Mouse (Mus musculus): ENCODE results near the gene Etv2. TPM values are rescaled to one million over a fixed set of nuclear protein-coding genes. Genes with fewer than 3 reads are reported as not detected.

Gene Etv2
- polyA plus RNA-seq, 1 experiment from 2014 or later, result not detected

GRCm38 (mm10) chr7:30586455-30587020 is 49.1 kb downstream of the Etv2 start:
- ATAC-seq (ENCODE audit: insufficient number of reproducible peaks, low FRiP score, low TSS enrichment, low read depth), result no peak
- WGBS, result 90% methylated on average over 28 of the region's 28 CpGs
- H3K27me3 ChIP-seq, result no peaks in the 10 kb centered on the region
- peak overlapping the region; percentile 85 for H3K4me2 ChIP-seq (replicated peaks)
- H3K9ac ChIP-seq, result peak overlapping the region; percentile 1; the same call in 1 of the 2 replicates
- no peak overlapping the region for H3K27ac ChIP-seq (replicated peaks)
- H3K36me3 ChIP-seq, result peaks cover 54% of the 10 kb centered on the region
- peaks cover 25% of the 10 kb centered on the region for H3K4me1 ChIP-seq
- H3K9me3 ChIP-seq (replicated peaks), result no peaks in the 10 kb centered on the region
- H3K4me3 ChIP-seq (replicated peaks), result peak overlapping the region; percentile 92; the same call in 1 of the 2 replicates

- no peak overlapping the region for H3K4me2 ChIP-seq (replicated peaks)
- H3K27me3 ChIP-seq, result no peaks in the 10 kb centered on the region
- no peak overlapping the region for H3K9ac ChIP-seq
- no peaks in the 10 kb centered on the region for H3K9me3 ChIP-seq (replicated peaks)
- H3K4me3 ChIP-seq (replicated peaks), result no peak overlapping the region
- peaks cover 66% of the 10 kb centered on the region for H3K36me3 ChIP-seq
- H3K4me1 ChIP-seq, result peaks cover 22% of the 10 kb centered on the region
- H3K27ac ChIP-seq (replicated peaks), result no peak overlapping the region
- ATAC-seq (ENCODE audit: insufficient number of reproducible peaks, low FRiP score, low TSS enrichment, low read depth), result no peak
- 95% methylated on average over 7 of the region's 7 CpGs for WGBS
Observed at GRCm38 (mm10) chr7:30585170-30585569, 50.5 kb downstream of the Etv2 start.

GRCm38 (mm10) chr7:30584339-30584738 is 51.3 kb downstream of the Etv2 start:
- H3K9ac ChIP-seq, result no peak overlapping the region
- WGBS, result 94% methylated on average over 10 of the region's 10 CpGs
- H3K9me3 ChIP-seq (replicated peaks), result no peaks in the 10 kb centered on the region

More at GRCm38 (mm10) chr7:30584339-30584738, 51.3 kb downstream of the Etv2 start:
- H3K27ac ChIP-seq (replicated peaks), result no peak overlapping the region
- no peak for ATAC-seq (ENCODE audit: insufficient number of reproducible peaks, low FRiP score, low TSS enrichment, low read depth)
- H3K27me3 ChIP-seq, result no peaks in the 10 kb centered on the region
- H3K4me1 ChIP-seq, result peaks cover 16% of the 10 kb centered on the region
- H3K36me3 ChIP-seq, result peaks cover 74% of the 10 kb centered on the region
- H3K4me3 ChIP-seq (replicated peaks), result no peak overlapping the region
- no peak overlapping the region for H3K4me2 ChIP-seq (replicated peaks)

Small RNA genes lying within 50 kb of the gene (microRNA-seq; reads per million reads assigned to microRNA genes)
- not detected for gene Mir3569 (ENCODE audit: borderline number of aligned reads)

Other genes with a start within 250 kb of the Etv2 start
- gene Tyrobp, start 222.1 kb downstream of the Etv2 start, polyA plus RNA-seq (2015; fragmentation: Nextera tagmentation; extraction: Ambion mirVana), result 95.4 and 103 TPM in 2 replicates
- gene Hcst, start 216.0 kb downstream of the Etv2 start, polyA plus RNA-seq (2015; fragmentation: Nextera tagmentation; extraction: Ambion mirVana), result 2.2 and 2.4 TPM in 2 replicates
- gene Nfkbid, start 214.1 kb downstream of the Etv2 start, polyA plus RNA-seq (2015; fragmentation: Nextera tagmentation; extraction: Ambion mirVana), result 1.7 and 1.8 TPM in 2 replicates
- 52.0 and 61.3 TPM in 2 replicates for gene Aplp1, start 190.3 kb downstream of the Etv2 start, polyA plus RNA-seq (2015; fragmentation: Nextera tagmentation; extraction: Ambion mirVana)
- 1.1 and 1.3 TPM in 2 replicates for gene Kirrel2, start 178.2 kb downstream of the Etv2 start, polyA plus RNA-seq (2015; fragmentation: Nextera tagmentation; extraction: Ambion mirVana)
- 0.17 TPM in 2 replicates for gene Nphs1, start 177.5 kb downstream of the Etv2 start, polyA plus RNA-seq (2015; fragmentation: Nextera tagmentation; extraction: Ambion mirVana)
- not detected in 2 replicates for gene Prodh2, start 142.2 kb downstream of the Etv2 start, polyA plus RNA-seq (2015; fragmentation: Nextera tagmentation; extraction: Ambion mirVana)
- gene Arhgap33, start 100.8 kb downstream of the Etv2 start, polyA plus RNA-seq (2015; fragmentation: Nextera tagmentation; extraction: Ambion mirVana), result 12.2 and 16.2 TPM in 2 replicates
- 19.9 and 22.2 TPM in 2 replicates for gene Hspb6, start 83.7 kb downstream of the Etv2 start, polyA plus RNA-seq (2015; fragmentation: Nextera tagmentation; extraction: Ambion mirVana)
- gene Proser3, start 83.6 kb downstream of the Etv2 start, polyA plus RNA-seq (2015; fragmentation: Nextera tagmentation; extraction: Ambion mirVana), result 11.6 and 17.6 TPM in 2 replicates
- gene Lin37, start 76.0 kb downstream of the Etv2 start, polyA plus RNA-seq (2015; fragmentation: Nextera tagmentation; extraction: Ambion mirVana), result 45.6 and 46.8 TPM in 2 replicates
- gene U2af1l4, start 72.6 kb downstream of the Etv2 start, polyA plus RNA-seq (2015; fragmentation: Nextera tagmentation; extraction: Ambion mirVana), result 83.7 and 86.6 TPM in 2 replicates
- 11.0 and 15.0 TPM in 2 replicates for gene Gm49396, start 72.5 kb downstream of the Etv2 start, polyA plus RNA-seq (2015; fragmentation: Nextera tagmentation; extraction: Ambion mirVana)
- gene Psenen, start 72.2 kb downstream of the Etv2 start, polyA plus RNA-seq (2015; fragmentation: Nextera tagmentation; extraction: Ambion mirVana), result 136 and 140 TPM in 2 replicates
- gene Igflr1, start 70.4 kb downstream of the Etv2 start, polyA plus RNA-seq (2015; fragmentation: Nextera tagmentation; extraction: Ambion mirVana), result 5.3 and 6.1 TPM in 2 replicates
- gene Kmt2b, start 47.1 kb downstream of the Etv2 start, polyA plus RNA-seq (2015; fragmentation: Nextera tagmentation; extraction: Ambion mirVana), result 10.8 and 11.6 TPM in 2 replicates
- 1.5 and 1.8 TPM in 2 replicates for gene Zbtb32, start 36.9 kb downstream of the Etv2 start, polyA plus RNA-seq (2015; fragmentation: Nextera tagmentation; extraction: Ambion mirVana)
- 0.54 and 0.75 TPM in 2 replicates for gene Upk1a, start 23.0 kb downstream of the Etv2 start, polyA plus RNA-seq (2015; fragmentation: Nextera tagmentation; extraction: Ambion mirVana)
- 848 and 867 TPM in 2 replicates for gene Cox6b1, start 9.7 kb downstream of the Etv2 start, polyA plus RNA-seq (2015; fragmentation: Nextera tagmentation; extraction: Ambion mirVana)
- gene Rbm42, start 14.5 kb upstream of the Etv2 start, polyA plus RNA-seq (2015; fragmentation: Nextera tagmentation; extraction: Ambion mirVana), result 126 and 129 TPM in 2 replicates
- gene Haus5, start 29.1 kb upstream of the Etv2 start, polyA plus RNA-seq (2015; fragmentation: Nextera tagmentation; extraction: Ambion mirVana), result 37.8 and 41.2 TPM in 2 replicates
- gene Pmis2, start 35.8 kb upstream of the Etv2 start, polyA plus RNA-seq (2015; fragmentation: Nextera tagmentation; extraction: Ambion mirVana), result not detected in 2 replicates
- 0.41 and 0.64 TPM in 2 replicates for gene 2200002J24Rik, start 63.1 kb upstream of the Etv2 start, polyA plus RNA-seq (2015; fragmentation: Nextera tagmentation; extraction: Ambion mirVana)
- 0.29 and 0.63 TPM in 2 replicates for gene Atp4a, start 76.4 kb upstream of the Etv2 start, polyA plus RNA-seq (2015; fragmentation: Nextera tagmentation; extraction: Ambion mirVana)
- 191 and 200 TPM in 2 replicates for gene Tmem147, start 93.7 kb upstream of the Etv2 start, polyA plus RNA-seq (2015; fragmentation: Nextera tagmentation; extraction: Ambion mirVana)
- 0.48 and 1.0 TPM in 2 replicates for gene Gapdhs, start 107.8 kb upstream of the Etv2 start, polyA plus RNA-seq (2015; fragmentation: Nextera tagmentation; extraction: Ambion mirVana)
- 163 and 182 TPM in 2 replicates for gene Sbsn, start 115.6 kb upstream of the Etv2 start, polyA plus RNA-seq (2015; fragmentation: Nextera tagmentation; extraction: Ambion mirVana)
- gene Dmkn, start 127.9 kb upstream of the Etv2 start, polyA plus RNA-seq (2015; fragmentation: Nextera tagmentation; extraction: Ambion mirVana), result 491 and 576 TPM in 2 replicates
- gene Krtdap, start 152.0 kb upstream of the Etv2 start, polyA plus RNA-seq (2015; fragmentation: Nextera tagmentation; extraction: Ambion mirVana), result 1,669 and 1,901 TPM in 2 replicates
- 0.14 TPM in 1 of 2 replicates, not detected in the other for gene Ffar2, start 187.9 kb upstream of the Etv2 start, polyA plus RNA-seq (2015; fragmentation: Nextera tagmentation; extraction: Ambion mirVana)
- not detected in 2 replicates for gene Ffar3, start 220.3 kb upstream of the Etv2 start, polyA plus RNA-seq (2015; fragmentation: Nextera tagmentation; extraction: Ambion mirVana)
- not detected in 2 replicates for gene Ffar1, start 225.7 kb upstream of the Etv2 start, polyA plus RNA-seq (2015; fragmentation: Nextera tagmentation; extraction: Ambion mirVana)
- gene Cd22, start 244.5 kb upstream of the Etv2 start, polyA plus RNA-seq (2015; fragmentation: Nextera tagmentation; extraction: Ambion mirVana), result 0.11 and 0.20 TPM in 2 replicates